Mouse (Mus musculus): ENCODE results near the gene Tmem63b. TPM values are rescaled to one million over a fixed set of nuclear protein-coding genes. Genes with fewer than 3 reads are reported as not detected.
A peak's percentile ranks its signal among the peaks of the same experiment; 100 is the strongest.
"Not testable (repeated sequence)": the region's sequence is repeated elsewhere in the genome, so short reads cannot be mapped to it uniquely, and the experiment has no call there.

Gene Tmem63b
- polyA plus RNA-seq, 1 experiment from 2014 or later = 52.7 TPM

DNA sequence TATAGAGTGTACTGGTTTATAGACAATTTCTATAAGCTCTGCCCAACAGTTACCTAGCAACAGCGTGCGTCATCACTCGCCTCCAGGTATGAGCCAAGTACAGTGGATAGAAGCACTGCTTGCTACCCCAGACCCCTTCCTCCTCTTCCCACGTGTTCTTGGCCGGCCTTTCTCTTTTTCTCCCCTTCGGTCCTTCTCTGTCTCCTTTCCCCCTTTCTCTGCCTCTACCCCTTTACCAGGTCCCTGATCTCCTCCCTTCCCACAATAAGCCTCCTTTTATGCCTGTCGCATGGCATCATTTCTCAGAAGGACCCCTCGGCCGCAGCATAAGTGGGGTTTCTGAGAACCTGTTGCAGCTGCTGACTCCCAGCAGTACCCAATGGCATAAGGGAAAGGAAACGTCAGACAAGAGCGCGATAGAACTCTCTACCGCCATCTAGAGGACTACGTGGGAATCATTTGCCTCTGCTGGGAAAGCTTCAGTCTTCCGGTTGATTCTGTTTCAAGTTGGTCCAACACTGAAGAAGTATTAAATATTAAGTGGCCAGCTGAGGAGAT is 60.0 kb downstream of the Tmem63b start:
- 0 out of 2 replicates have a peak, but pooled peaks have one; percentile 19 for ATAC-seq (ENCODE audit: low read depth)
- 22% methylated on average over 15 of the region's 15 CpGs for whole genome bisulfite sequencing
- Histone ChIP-seq H3K27me3 (ENCODE audit: control insufficient read depth, insufficient read depth, low read depth, low read length) (no peaks in the 10 kb centered on the region), H3K4me1 (replicated peaks; ENCODE audit: control insufficient read depth, insufficient read depth, low read length) (peaks cover 31% of the 10 kb centered on the region), H3K4me2 (ENCODE audit: low read depth, low read length) (peak overlapping the region; percentile 31; the same call in 1 of the 2 replicates), H3K9me3 (ENCODE audit: control insufficient read depth, low read length) (no peaks in the 10 kb centered on the region), H3K4me3 (ENCODE audit: low read length) (no peak overlapping the region), H3K27ac (ENCODE audit: low read length) (no peak overlapping the region), H3K9ac (ENCODE audit: low read length) (0 out of 2 replicates have a peak overlapping the region, but pooled peaks have one; percentile 25), H3K36me3 (ENCODE audit: control insufficient read depth, insufficient read depth, low read length) (no peaks in the 10 kb centered on the region)

DNA sequence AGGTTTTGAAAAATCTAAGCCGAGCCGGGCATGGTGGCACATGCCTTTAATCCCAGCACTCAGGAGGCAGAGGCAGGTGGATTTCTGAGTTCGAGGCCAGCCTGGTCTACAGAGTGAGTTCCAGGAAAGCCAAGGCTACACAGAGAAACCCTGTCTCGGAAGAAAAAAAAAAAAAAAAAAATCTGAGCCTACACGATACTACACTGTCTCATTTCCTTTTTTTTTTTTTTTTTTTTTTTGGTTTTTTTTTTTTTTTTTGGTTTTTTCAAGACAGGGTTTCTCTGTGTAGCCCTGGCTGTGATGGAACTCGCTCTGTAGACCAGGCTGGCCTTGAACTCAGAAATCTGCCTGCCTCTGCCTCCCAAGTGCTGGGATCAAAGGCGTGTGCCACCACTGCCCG is 63.3 kb downstream of the Tmem63b start:
- not testable (repeated sequence) for H3K4me3 ChIP-seq (ENCODE audit: low read length); ATAC-seq (ENCODE audit: low read depth); H3K9ac ChIP-seq (ENCODE audit: low read length); H3K9me3 ChIP-seq (ENCODE audit: control insufficient read depth, low read length); H3K27me3 ChIP-seq (ENCODE audit: control insufficient read depth, insufficient read depth, low read depth, low read length); H3K4me2 ChIP-seq (ENCODE audit: low read depth, low read length); H3K27ac ChIP-seq (ENCODE audit: low read length); H3K36me3 ChIP-seq (ENCODE audit: control insufficient read depth, insufficient read depth, low read length)
- peaks cover 28% of the 10 kb centered on the region for H3K4me1 ChIP-seq (replicated peaks; ENCODE audit: control insufficient read depth, insufficient read depth, low read length)
- 86% methylated on average over 8 of the region's 8 CpGs for WGBS

DNA sequence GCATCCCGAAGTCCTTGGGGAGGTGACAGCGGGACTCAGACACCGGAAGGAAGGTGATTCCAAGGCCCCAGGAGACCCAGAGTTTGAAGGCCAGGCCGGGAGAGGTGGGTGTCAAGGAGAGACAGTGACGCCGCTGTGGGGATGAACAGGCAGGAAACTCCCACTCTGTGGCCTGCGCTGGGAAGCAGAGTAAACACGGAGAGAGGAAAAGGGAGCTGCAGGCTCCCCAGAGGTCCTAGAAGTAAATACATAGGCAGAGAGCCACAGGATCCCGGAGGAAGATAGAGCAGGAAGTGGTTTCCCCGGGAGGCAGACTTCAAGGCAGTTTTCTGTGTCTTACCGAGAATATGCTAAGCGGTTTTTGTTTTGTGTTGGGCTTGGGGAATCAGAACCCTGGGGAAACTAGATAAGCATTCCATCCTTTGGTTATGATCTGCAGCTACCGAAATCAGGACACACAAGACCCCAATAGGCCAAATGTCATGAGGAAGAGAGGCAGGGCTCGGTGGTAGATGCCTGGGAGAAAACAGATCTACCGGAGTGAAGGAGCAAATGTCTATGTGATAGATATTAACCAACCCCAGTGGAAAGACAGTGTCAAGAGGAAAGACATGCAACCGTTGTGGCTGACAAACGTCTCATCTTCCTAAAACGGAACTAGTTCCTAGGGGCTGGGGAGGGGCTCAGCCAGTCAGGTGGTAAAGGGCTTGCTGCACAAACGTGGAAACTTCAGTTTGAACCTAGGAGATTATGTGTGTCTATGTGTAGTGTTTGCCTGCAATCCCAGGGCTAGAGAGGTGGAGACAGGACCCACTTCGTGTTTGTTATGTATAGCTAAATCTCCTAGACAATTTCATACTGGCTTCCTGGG is 67.1 kb downstream of the Tmem63b start:
- Histone ChIP-seq H3K27ac (ENCODE audit: low read length) (peak overlapping the region; percentile 83), H3K4me1 (replicated peaks; ENCODE audit: control insufficient read depth, insufficient read depth, low read length) (peaks cover 10% of the 10 kb centered on the region; the same call in 1 of the 2 replicates), H3K4me3 (ENCODE audit: low read length) (peak overlapping the region; percentile 29), H3K36me3 (ENCODE audit: control insufficient read depth, insufficient read depth, low read length) (no peaks in the 10 kb centered on the region), H3K4me2 (ENCODE audit: low read depth, low read length) (peak overlapping the region; percentile 29), H3K9me3 (ENCODE audit: control insufficient read depth, low read length) (no peaks in the 10 kb centered on the region), H3K9ac (ENCODE audit: low read length) (peak overlapping the region; percentile 46), H3K27me3 (ENCODE audit: control insufficient read depth, insufficient read depth, low read depth, low read length) (no peaks in the 10 kb centered on the region)
- 15% methylated on average over 20 of the region's 20 CpGs for WGBS
- ATAC-seq (ENCODE audit: low read depth) = peak; percentile 72; the same call in 1 of the 2 replicates

DNA sequence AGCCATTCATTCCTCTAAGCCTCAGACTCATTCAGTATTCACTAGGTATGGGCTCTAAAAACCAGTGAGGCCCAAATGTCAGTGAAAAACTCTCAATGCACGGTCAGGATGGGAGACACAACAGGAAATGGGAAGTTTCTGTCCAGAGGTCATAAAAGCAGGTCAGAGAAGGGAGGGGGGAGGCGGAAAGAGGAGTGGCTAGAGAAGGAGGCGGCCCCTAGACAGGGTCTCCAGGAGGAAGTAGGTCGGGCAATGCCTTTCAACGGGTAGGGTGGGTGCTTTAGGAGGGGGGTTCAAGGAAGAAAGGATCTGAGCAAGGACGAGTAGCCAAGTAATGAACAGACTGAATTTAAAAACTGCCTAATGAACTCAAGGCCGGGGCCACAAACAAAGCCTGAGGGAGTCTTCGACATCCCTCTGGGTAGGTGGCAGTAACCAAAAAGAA is 67.7 kb downstream of the Tmem63b start:
- peak overlapping the region; percentile 83 for H3K27ac ChIP-seq (ENCODE audit: low read length)
- H3K4me3 ChIP-seq (ENCODE audit: low read length) = peak overlapping the region; percentile 29
- peak overlapping the region; percentile 29 for H3K4me2 ChIP-seq (ENCODE audit: low read depth, low read length)
- H3K9ac ChIP-seq (ENCODE audit: low read length) = peak overlapping the region; percentile 46
- ATAC-seq (ENCODE audit: low read depth) = peak; percentile 82
- H3K4me1 ChIP-seq (replicated peaks; ENCODE audit: control insufficient read depth, insufficient read depth, low read length) = peaks cover 10% of the 10 kb centered on the region; the same call in 1 of the 2 replicates
- H3K27me3 ChIP-seq (ENCODE audit: control insufficient read depth, insufficient read depth, low read depth, low read length) = no peaks in the 10 kb centered on the region
- WGBS = 21% methylated on average over 8 of the region's 8 CpGs
- H3K9me3 ChIP-seq (ENCODE audit: control insufficient read depth, low read length) = no peaks in the 10 kb centered on the region
- H3K36me3 ChIP-seq (ENCODE audit: control insufficient read depth, insufficient read depth, low read length) = no peaks in the 10 kb centered on the region

DNA sequence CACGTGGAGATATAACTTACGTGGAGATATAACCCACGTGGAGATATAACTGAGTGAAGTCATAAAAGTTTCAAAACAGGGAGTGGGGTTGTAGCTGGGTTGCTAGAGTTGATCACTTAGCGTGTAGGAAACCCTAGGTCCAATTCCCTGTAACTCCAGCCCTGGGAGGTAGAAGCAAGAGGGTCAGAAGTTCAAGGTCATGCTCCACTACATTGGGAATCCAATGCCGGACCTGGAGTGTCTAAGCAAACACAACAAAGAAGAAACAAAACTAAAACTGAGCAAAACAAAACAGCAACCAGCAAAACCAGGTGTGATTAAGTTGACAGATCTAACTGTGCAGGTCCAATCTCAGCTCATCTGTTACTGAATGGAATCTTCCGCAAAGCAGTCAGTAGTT is 69.0 kb downstream of the Tmem63b start:
- Histone ChIP-seq H3K4me3 (ENCODE audit: low read length) (no peak overlapping the region), H3K4me1 (replicated peaks; ENCODE audit: control insufficient read depth, insufficient read depth, low read length) (peaks cover 10% of the 10 kb centered on the region; the same call in 1 of the 2 replicates), H3K9me3 (ENCODE audit: control insufficient read depth, low read length) (no peaks in the 10 kb centered on the region), H3K4me2 (ENCODE audit: low read depth, low read length) (no peak overlapping the region), H3K9ac (ENCODE audit: low read length) (no peak overlapping the region), H3K36me3 (ENCODE audit: control insufficient read depth, insufficient read depth, low read length) (no peaks in the 10 kb centered on the region), H3K27ac (ENCODE audit: low read length) (no peak overlapping the region), H3K27me3 (ENCODE audit: control insufficient read depth, insufficient read depth, low read depth, low read length) (no peaks in the 10 kb centered on the region)
- ATAC-seq (ENCODE audit: low read depth) = no peak
- WGBS = 86% methylated on average over 6 of the region's 6 CpGs

DNA sequence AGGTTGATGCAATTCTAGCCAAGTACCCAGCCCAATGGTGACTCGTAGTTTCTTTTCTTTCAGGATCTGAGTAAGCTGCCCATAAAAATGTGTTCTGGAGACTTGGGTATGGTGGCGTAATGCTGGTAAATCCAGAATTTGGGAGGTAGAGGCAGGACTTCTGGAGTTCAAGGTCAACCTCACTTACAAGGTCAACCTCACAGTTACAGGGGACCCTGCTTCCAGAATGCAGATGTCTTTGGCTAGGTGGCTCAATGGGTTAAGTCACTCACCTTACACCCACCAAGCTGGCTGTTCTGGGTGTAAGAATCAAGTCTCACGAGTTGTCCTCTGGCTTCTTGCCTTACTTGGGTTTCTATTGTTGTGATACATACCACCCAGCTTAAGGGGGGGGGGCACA is 70.0 kb downstream of the Tmem63b start:
- WGBS = 78% methylated on average over 3 of the region's 3 CpGs
- peaks cover 10% of the 10 kb centered on the region; the same call in 1 of the 2 replicates for H3K4me1 ChIP-seq (replicated peaks; ENCODE audit: control insufficient read depth, insufficient read depth, low read length)
- no peaks in the 10 kb centered on the region for H3K36me3 ChIP-seq (ENCODE audit: control insufficient read depth, insufficient read depth, low read length)
- H3K27me3 ChIP-seq (ENCODE audit: control insufficient read depth, insufficient read depth, low read depth, low read length) = no peaks in the 10 kb centered on the region
- no peak overlapping the region for H3K9ac ChIP-seq (ENCODE audit: low read length)
- H3K27ac ChIP-seq (ENCODE audit: low read length) = no peak overlapping the region
- no peak for ATAC-seq (ENCODE audit: low read depth)
- H3K4me2 ChIP-seq (ENCODE audit: low read depth, low read length) = no peak overlapping the region
- H3K9me3 ChIP-seq (ENCODE audit: control insufficient read depth, low read length) = no peaks in the 10 kb centered on the region
- no peak overlapping the region for H3K4me3 ChIP-seq (ENCODE audit: low read length)

DNA sequence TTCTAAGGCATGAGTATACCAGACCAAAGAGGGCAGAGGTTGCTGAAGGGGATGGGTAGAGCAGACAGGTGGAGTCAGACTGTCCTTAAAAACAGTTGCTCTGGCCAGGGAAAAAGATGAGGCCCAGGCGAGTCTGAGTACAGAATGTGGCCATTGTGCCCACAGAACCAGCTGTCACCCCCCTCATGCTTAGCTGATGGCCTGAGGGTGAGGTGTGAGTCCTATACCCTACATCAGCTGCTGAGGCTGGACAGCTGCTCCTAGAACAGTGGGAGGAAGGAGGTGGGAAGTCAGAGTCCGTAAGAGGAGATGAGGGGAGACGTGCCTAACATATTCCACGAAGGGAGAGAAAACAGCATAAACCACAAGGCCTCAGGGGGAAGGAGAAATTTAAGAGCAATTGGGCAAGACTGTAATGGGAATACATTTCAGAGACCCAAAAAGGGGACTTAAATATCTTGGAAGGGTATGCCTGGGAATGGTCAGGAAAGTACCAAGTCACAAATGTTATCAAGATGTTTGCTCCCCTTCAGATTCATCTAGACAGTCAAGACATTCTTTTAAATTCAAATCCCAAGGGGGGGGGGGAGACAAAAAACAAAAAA is 70.6 kb downstream of the Tmem63b start:
- Histone ChIP-seq H3K4me2 (ENCODE audit: low read depth, low read length) (no peak overlapping the region), H3K4me1 (replicated peaks; ENCODE audit: control insufficient read depth, insufficient read depth, low read length) (peaks cover 10% of the 10 kb centered on the region; the same call in 1 of the 2 replicates), H3K27ac (ENCODE audit: low read length) (no peak overlapping the region), H3K4me3 (ENCODE audit: low read length) (no peak overlapping the region), H3K36me3 (ENCODE audit: control insufficient read depth, insufficient read depth, low read length) (no peaks in the 10 kb centered on the region), H3K27me3 (ENCODE audit: control insufficient read depth, insufficient read depth, low read depth, low read length) (no peaks in the 10 kb centered on the region), H3K9me3 (ENCODE audit: control insufficient read depth, low read length) (no peaks in the 10 kb centered on the region), H3K9ac (ENCODE audit: low read length) (no peak overlapping the region)
- WGBS = 69% methylated on average over 4 of the region's 4 CpGs
- ATAC-seq (ENCODE audit: low read depth) = no peak

DNA sequence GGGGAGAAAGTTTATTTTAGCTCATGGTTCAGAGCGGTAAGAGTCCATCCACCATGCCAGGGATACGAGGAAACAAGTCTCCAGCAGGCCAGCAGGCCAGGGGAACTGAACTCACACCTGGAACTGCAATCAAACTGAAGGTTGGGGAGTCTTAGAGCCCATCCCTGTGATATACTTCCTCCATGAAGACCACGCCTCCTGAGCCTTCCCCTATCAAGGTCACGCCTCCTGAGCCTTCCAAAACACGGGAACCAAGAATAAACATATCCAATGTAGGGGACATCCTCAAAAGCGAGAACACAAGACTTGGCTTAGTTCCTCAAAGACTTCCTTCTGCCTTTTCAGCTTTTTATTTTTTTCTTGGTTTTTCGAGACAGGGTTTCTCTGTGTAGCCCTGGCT is 73.8 kb downstream of the Tmem63b start:
- H3K9ac ChIP-seq (ENCODE audit: low read length) = no peak overlapping the region
- H3K4me3 ChIP-seq (ENCODE audit: low read length) = no peak overlapping the region
- H3K27me3 ChIP-seq (ENCODE audit: control insufficient read depth, insufficient read depth, low read depth, low read length) = no peaks in the 10 kb centered on the region
- H3K36me3 ChIP-seq (ENCODE audit: control insufficient read depth, insufficient read depth, low read length) = no peaks in the 10 kb centered on the region
- H3K4me2 ChIP-seq (ENCODE audit: low read depth, low read length) = no peak overlapping the region
- 0 out of 2 replicates have a peak, but pooled peaks cover 5% of the 10 kb centered on the region for H3K4me1 ChIP-seq (replicated peaks; ENCODE audit: control insufficient read depth, insufficient read depth, low read length)
- WGBS = 65% methylated on average over 7 of the region's 7 CpGs
- no peak overlapping the region for H3K27ac ChIP-seq (ENCODE audit: low read length)
- no peaks in the 10 kb centered on the region for H3K9me3 ChIP-seq (ENCODE audit: control insufficient read depth, low read length)
- ATAC-seq (ENCODE audit: low read depth) = no peak

DNA sequence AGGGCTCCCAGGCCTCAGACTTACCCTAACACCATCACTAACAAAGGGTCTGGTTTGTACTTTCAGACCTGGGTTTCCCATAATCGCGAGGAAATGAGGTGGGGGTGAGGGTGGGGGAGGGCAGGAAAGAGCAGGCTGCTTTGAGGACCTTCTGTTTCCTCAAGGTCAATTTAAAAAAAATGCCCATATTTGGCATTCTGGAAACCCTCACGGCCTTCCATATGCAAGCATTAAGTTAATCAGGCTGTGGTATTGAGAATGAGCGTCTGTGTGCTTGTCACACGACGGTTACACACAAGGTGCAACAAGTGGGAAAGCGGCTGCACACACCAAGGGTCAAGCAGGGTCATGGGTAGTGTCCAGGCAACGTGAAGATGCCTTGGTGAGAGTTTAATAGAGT is 74.7 kb downstream of the Tmem63b start:
- 67% methylated on average over 8 of the region's 8 CpGs for WGBS

More for the DNA sequence above, 74.7 kb downstream of the Tmem63b start:
- H3K9ac ChIP-seq (ENCODE audit: low read length) = no peak overlapping the region
- no peaks in the 10 kb centered on the region for H3K27me3 ChIP-seq (ENCODE audit: control insufficient read depth, insufficient read depth, low read depth, low read length)
- ATAC-seq (ENCODE audit: low read depth) = no peak
- H3K27ac ChIP-seq (ENCODE audit: low read length) = no peak overlapping the region
- peaks cover 3% of the 10 kb centered on the region; the same call in 1 of the 2 replicates for H3K9me3 ChIP-seq (ENCODE audit: control insufficient read depth, low read length)
- H3K4me2 ChIP-seq (ENCODE audit: low read depth, low read length) = no peak overlapping the region
- H3K36me3 ChIP-seq (ENCODE audit: control insufficient read depth, insufficient read depth, low read length) = no peaks in the 10 kb centered on the region
- 0 out of 2 replicates have a peak, but pooled peaks cover 5% of the 10 kb centered on the region for H3K4me1 ChIP-seq (replicated peaks; ENCODE audit: control insufficient read depth, insufficient read depth, low read length)
- H3K4me3 ChIP-seq (ENCODE audit: low read length) = no peak overlapping the region
